Mouse (Mus musculus) C3H10T1/2 (cell line): ENCODE measurements around the gene Dst. TPM values are rescaled to one million over a fixed set of nuclear protein-coding genes. Genes with fewer than 3 reads are reported as not detected.

ENCODE experiments used
- polyA plus RNA-seq, 2 experiments: library from polyadenylated mRNA; unstranded; fragments of >200 nt; fragmentation: generic; extraction: Trizol; gene quantifications; one replicate each; pipeline ENCODE4 v1.2.1; 2012; ENCODE audit warnings: missing spikeins in 2 of 2

Gene Dst
- 10 to 100 TPM in 1 of 2 experiments, 1 to 10 TPM in 1; 1.8 to 14.6 TPM for polyA plus RNA-seq

DNA sequence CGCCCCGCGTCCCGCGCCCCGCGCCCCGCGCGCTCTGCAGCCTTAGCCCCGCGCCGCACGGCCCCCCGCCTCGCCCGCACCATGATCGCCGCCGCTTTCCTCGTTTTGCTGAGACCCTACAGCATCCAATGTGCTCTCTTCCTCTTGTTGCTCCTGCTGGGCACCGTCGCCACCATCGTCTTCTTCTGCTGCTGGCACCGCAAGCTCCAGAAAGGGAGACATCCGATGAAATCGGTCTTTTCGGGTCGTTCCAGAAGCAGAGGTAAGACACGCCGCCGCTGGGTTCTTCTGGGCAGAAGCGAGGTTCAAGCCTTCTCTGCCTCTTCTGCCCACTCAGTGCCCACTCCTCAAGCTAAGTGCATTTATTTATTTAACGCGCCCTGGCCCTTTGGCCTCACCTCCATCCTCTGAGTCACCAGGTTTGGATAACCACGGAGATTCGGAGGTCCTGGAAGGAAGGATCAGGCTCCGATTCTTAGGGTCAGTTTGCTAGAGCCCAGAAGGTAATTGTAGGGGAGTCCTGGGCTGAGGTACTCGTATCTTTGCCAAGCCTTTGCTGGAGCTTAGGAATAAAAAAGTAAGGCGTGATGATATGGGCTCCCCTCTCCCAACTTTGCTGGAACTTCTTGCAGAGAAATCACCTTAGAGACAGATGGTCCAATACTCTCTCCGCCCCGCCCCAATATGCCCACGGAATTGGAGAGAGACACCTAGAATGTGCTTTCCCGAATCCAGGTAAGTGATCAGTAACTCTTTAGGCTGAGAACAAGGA is at the start of gene Dst:
Gene Dst (plus strand): TSS at position 35 of the 772 bp plus-strand sequence.

DNA sequence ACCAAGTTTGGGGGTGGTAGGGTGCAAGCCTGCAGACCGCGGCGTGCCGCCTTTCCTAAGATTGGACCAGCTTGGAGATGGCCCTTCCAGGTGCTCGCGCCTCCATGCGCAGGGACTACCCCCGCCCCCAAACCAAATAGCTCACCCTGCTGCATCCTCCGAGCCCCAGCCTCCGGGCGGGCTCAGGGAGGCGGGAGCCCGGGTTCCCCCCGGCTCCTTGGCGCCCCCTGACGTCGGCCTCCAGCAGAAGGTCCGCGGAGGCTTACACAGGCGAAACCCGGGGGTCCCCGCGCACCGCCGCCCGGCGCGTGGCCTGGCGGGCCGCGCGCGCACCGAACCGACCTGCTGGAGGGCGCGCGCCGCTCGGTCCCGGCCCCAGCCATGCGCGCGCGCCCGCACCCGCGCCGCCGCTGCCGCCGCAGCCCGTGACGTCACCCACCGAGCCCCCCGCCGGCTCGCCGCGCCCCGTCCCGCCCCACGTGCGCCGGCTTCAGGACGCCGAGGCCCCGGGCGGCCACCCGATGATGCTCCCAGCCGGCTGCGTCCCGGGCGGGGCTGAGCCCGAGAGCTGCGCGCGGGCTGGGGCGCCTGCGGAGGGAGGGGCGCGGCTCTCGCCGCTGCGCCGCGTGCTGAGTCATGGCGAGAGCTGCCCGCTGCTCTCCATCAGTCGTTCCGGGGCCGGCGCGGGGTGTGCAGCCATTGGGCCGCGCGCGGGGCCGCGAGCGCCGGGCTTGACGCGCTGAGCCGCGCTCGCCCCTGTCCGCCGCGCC is 419 bp upstream of the Dst start, which contains the start of gene Bend6:
Gene Bend6 (minus strand): TSS at position 396 of the 770 bp plus-strand sequence.

Other genes with a start within 250 kb of the Dst start
- gene Prim2, start 238.4 kb upstream of the Dst start, polyA plus RNA-seq: 10 to 100 TPM in 1 of 2 experiments, 1 to 10 TPM in 1; 6.0 to 15.2 TPM
- 10 to 100 TPM in 1 of 2 experiments, 1 to 10 TPM in 1; 1.8 to 11.2 TPM for gene Rab23, start 188.3 kb upstream of the Dst start, polyA plus RNA-seq
- gene Bag2, start 150.4 kb upstream of the Dst start, polyA plus RNA-seq: 10 to 100 TPM in 1 of 2 experiments, 1 to 10 TPM in 1; 6.2 to 16.7 TPM
- 1 to 10 TPM; 2.0 to 9.9 TPM for gene Zfp451, start 93.6 kb upstream of the Dst start, polyA plus RNA-seq
- gene Bend6, start 409 bp upstream of the Dst start, polyA plus RNA-seq: 1 to 10 TPM; 1.3 to 4.3 TPM